Mouse (Mus musculus): Measurements from ENCODE around the gene Cactin. TPM values are rescaled to one million over a fixed set of nuclear protein-coding genes. Genes with fewer than 3 reads are reported as not detected.

Gene Cactin
- 74.5 and 82.9 TPM in 2 replicates for polyA plus RNA-seq (2012)

- TF ChIP-seq GATA1 (IDR thresholded peaks at IDR 0.05; ENCODE audit: low read length), result peak; percentile 26
Measured at GRCm38 (mm10) chr10:81320550-81321347, at the start of gene Cactin. Gene Cactin, plus strand, starts transcription at chr10:81321103.

DNA sequence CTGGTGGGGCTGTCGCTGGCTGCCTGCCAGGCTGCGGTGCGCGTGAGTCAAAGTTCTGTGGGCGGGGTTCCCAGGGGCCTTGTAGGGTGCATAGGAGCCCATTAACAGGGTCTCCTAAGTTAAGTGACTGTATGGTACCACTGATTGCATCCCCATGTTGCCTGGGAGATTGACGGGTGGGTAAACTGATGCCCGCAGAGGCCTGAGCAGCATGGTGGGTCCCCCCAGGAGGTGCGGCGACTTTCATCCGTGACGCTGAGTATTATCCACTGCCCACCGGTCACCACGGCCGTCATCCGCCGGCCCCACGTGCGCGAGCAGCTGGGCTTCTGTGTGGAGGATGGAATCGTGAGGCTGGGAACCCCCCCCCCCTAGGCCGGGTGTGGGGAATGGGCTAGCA, 48.5 kb upstream of the Cactin start:
- no peak for TF ChIP-seq GATA1 (IDR thresholded peaks at IDR 0.05; ENCODE audit: low read length)

- TF ChIP-seq GATA1 (IDR thresholded peaks at IDR 0.05; ENCODE audit: low read length), result no peak
Measured at GRCm38 (mm10) chr10:81273842-81274241, 47.1 kb upstream of the Cactin start.

DNA sequence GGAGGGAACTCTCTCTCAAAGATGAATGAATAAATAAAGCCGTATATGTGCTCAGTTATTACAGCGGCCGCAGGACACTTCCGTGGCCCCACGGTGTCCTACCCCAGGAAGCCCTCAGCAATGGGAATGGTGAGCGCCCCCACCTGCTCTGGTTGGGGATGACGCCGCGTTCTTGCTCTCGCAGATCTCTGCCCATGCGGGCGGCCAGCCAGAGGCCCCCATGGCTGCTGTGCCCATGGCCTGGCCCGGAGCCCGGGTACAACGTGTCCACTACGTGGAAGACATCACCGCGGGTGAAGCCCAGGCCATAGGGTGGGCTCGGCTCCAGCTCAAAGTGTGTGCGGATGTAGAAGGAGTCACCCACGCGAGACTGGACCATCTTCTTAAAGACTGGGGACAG, 43.2 kb upstream of the Cactin start:
- TF ChIP-seq GATA1 (IDR thresholded peaks at IDR 0.05; ENCODE audit: low read length), result no peak

DNA sequence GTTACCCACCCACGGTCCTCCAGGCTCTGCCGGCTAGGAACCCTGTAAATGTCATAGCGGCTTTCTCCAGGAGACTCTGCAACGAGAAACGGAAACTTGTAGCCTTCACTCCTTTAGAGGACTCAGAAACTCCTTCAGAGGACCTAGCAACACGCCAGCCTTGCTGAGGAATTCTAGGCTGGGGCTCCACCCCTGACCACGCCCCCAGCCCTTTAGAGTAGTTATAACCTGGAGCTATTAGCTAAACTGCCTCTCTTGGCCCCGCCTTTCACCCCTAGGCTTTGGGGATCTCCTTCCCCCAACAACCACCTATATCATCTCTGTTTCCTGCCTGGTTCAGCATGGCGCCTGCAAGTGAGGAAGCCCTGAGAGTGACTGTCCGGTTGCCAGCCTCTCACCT, 41.4 kb upstream of the Cactin start:
- TF ChIP-seq GATA1 (IDR thresholded peaks at IDR 0.05; ENCODE audit: low read length), result no peak

DNA sequence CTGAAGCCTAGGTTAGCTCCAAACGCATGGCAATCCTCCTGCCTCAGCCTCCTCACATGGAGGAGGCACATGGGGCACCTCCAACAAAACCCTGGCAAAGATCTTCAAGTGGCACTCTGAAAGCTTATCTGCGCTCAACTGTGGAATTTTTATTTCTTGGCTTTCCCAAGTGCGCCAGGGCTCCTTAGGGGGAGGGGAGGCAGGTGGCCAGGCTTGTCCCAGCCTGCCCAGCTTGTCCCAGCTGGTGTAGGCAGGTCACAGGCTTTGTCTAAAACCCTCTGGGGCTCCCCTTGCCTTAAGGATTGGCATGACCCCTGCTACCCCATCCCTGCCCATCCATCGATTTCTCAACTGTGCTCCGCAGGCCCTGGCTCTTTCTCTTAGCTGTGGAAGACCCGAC, 36.7 kb upstream of the Cactin start:
- TF ChIP-seq GATA1 (IDR thresholded peaks at IDR 0.05; ENCODE audit: low read length), result no peak

GRCm38 (mm10) chr10:81284719-81285118, 36.2 kb upstream of the Cactin start:
- TF ChIP-seq GATA1 (IDR thresholded peaks at IDR 0.05; ENCODE audit: low read length), result no peak

GRCm38 (mm10) chr10:81285694-81286450, 35.0 kb upstream of the Cactin start:
- TF ChIP-seq GATA1 (IDR thresholded peaks at IDR 0.05; ENCODE audit: low read length), result no peak

GRCm38 (mm10) chr10:81286586-81286985, 34.3 kb upstream of the Cactin start:
- TF ChIP-seq GATA1 (IDR thresholded peaks at IDR 0.05; ENCODE audit: low read length), result no peak

DNA sequence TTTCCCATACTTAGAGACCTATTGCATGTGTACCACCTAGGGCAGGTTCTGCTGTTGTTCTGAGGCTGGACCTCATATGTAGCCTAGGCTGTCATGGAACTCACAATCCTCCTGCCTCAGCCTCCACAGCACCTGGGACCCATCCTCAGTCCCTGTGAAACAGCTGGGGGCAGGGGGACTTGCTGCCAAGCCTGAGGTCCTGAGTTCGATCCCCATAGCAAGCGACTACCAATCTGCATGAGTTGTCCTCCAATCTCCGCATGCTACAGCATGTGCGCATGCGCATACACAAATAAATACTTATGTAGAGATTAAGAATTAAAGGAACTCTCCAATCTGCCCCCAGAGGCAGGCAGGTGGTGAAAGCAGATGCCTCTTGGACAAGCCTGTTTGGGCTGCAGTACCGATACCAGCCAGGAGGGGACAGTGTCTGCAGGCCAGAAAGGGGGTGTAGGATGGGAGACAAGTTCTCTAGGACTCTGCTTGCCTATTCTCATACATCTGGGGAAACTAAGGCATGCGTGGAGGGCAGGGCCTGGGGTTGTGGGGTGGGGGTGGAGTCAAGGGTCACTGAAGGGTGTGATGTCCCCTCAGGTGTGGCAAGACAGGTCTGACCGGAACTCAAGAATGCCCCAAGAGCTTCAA, 33.3 kb upstream of the Cactin start:
- TF ChIP-seq GATA1 (IDR thresholded peaks at IDR 0.05; ENCODE audit: low read length), result no peak

DNA sequence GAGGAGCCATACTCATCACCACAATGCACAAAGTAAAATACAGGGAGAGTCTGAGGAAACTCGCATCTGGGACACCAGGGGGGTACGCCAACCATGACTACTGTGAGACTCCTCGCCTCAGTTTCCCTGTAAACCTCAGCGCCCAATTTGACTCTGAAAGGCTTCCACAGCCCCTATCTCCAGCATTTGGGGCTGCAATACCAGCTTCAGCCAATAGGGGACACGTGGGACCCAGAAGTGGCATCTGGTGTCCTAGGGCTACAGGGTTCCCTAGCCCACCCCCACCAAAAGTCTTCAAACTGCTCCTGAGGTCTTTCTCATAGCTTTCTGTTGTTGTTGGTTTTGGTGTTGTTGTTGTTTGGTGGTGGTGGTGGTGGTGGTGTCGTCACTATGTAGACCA, 32.3 kb upstream of the Cactin start:
- no peak for TF ChIP-seq GATA1 (IDR thresholded peaks at IDR 0.05; ENCODE audit: low read length)

DNA sequence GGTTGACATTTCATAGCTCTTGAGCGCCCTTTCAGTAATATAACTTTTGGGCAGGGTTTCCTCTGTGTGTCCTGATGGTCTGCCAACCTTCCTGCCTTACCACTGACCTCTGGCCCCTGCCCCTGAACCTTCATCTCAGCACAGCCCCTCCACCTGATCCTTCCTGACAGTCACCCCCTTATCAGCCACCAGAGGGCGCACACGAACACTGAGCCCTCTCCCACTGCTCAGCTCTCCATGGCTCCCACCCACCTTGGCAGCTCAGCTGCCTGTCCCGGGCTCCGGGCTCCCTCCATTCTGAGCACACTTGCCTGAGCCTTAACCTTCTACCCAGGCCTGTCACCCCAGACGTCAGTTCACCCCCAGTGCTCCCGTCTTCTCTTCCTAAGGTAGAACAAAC, 31.6 kb upstream of the Cactin start:
- no peak for TF ChIP-seq GATA1 (IDR thresholded peaks at IDR 0.05; ENCODE audit: low read length)

- no peak for TF ChIP-seq GATA1 (IDR thresholded peaks at IDR 0.05; ENCODE audit: low read length)
Measured at GRCm38 (mm10) chr10:81289811-81290210, 31.1 kb upstream of the Cactin start.

DNA sequence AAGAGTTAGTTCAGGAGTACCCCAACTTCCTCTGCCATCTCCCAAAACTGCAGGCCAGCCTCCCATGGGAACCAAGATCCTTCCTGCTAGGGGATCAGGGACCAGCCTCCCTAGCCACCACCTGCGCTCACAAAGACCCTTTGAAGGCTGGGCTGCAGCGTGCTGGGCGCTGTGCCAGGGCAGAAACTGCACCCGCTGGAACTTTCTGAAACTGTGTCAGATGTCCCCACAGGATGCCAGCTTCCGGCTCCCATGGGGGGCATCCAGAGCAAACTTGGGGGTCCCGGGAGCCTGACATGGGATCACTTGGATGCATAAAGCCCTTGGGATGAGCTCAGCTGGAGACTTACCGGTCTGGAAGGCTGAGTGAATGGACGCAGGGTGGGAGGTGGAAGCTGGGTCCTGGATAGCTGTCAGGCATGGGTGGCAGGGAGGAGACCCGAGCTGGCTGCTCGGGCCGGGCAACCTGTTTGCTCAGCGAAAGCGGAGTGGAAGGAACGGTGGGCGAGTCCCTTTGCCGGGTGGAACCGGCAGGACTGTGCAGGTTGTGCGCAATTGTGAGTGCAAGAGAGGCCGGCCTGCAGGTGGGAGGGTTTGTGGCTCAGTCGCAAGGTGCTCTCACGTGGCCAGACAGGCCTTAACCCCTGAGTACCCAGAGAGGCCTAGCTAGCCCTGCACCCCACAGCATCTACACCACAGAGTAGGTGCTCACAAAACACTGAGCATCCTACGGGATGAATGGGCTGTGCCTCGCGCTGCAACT, 30.0 kb upstream of the Cactin start:
- no peak for TF ChIP-seq GATA1 (IDR thresholded peaks at IDR 0.05; ENCODE audit: low read length)

GRCm38 (mm10) chr10:81291511-81292104, 29.3 kb upstream of the Cactin start, which contains the start of gene Tjp3:
Gene Tjp3, minus strand, starts transcription at chr10:81291581.
- TF ChIP-seq GATA1 (IDR thresholded peaks at IDR 0.05; ENCODE audit: low read length), result no peak
